Mouse (Mus musculus) monocyte, adult 5-6 weeks (primary cell): ENCODE results near the gene 1700037H04Rik. TPM values are rescaled to one million over a fixed set of nuclear protein-coding genes. Genes with fewer than 3 reads are reported as not detected.

ENCODE experiments used
- ATAC-seq: fragments of 153-309, 156-312 bp; replicated peaks from 2 replicates; pipeline ENCODE4 v1.8.0; 2017; ENCODE audit warnings: mild to moderate bottlenecking; ENCODE audit not compliant: low TSS enrichment, insufficient number of reproducible peaks, severe bottlenecking, poor library complexity, low FRiP score
- total RNA-seq: library from RNA; stranded (forward); fragments of 200-1000, 200-491, 200-594 nt; gene quantifications from 3 replicates; pipeline ENCODE4 v1.2.3, GENCODE M21; 2017

Gene 1700037H04Rik
- total RNA-seq, 1 experiment from 2014 or later = 4.0 TPM

DNA sequence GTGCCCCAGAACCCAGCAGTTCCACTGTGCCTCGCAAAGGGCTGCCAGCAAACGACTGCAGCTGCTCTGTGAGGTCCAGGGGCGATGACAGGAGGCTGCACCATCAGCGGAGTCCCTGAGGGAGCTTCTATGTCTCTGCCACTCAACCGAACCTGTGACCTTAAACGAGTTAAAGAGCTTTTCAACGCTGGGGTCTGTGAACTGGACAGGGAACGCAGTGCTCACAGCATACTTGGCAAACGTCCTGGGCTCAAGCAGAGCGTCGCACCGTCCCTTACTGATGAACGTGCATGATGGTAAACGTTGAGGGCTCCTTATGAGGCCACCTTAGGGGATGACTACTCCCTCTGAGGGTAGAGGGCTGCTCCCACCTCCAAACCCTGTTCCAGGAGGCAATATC is 26.5 kb upstream of the 1700037H04Rik start:
- no peak for ATAC-seq

DNA sequence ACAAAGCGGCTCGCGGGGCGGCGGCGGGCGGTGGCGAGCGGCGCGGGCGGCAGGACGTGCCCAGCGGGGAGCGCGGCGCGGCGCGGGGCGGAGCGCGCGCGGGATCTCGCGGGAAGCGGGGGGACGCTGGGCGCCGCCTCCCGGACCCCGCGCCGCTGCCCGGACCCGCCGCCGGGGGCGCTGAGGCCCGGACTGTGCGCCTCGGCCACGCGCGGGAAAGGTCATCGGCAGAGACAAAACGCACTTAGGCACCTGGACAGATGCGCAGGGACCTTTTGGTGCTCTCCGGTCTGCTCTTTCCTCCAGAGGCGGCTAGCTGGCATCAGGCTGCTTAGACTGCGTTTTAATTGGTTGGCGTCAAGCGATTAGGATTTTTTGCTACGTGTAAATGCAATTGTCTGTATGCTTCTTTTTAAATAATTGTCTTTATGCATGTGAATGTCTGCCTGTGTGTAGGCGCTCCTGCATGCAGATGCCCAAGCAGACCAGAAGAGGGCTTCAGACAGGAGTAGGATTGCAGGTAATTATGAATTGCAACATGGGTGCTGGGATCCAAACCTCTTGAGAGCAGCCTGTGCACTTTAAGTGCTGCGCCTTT is 20.2 kb upstream of the 1700037H04Rik start, which contains the start of gene Cenpb:
Cenpb (minus strand) TSS at position 78 of the 598 bp plus-strand sequence.
- peak; percentile 37; the same call in 1 of the 2 replicates for ATAC-seq

DNA sequence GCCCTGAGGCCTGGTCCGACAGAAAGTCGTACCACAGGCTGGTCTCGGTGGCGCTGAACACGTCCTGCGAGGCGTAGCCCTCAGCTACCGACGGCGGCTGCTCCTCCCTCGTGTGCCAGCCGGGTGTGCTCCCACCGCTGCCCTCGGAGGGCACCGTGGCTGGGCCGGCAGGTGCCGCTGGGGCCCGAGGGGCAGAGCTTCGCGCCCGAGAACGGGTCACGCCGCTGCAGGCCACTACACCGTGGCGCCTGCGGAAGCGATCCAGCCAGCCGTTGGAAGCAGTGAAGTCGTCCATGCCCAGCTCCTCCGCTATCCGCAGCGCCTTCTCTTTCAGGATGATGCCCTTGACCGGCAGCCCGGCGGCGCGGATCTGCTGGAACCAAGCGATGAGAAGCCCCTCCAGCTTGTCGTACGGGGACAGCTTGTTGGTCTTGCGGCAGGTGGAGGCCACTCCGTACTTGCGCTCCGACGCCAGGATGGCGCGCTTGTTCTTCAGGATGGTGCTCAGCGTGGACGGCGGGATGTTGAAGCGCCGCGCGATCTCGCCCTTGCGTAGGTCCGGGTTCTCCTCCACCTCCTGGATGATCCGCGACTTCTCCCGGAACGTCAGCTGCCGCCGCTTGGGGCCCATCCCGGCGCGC is 19.5 kb upstream of the 1700037H04Rik start:
- peak; percentile 36; the same call in 1 of the 2 replicates for ATAC-seq

DNA sequence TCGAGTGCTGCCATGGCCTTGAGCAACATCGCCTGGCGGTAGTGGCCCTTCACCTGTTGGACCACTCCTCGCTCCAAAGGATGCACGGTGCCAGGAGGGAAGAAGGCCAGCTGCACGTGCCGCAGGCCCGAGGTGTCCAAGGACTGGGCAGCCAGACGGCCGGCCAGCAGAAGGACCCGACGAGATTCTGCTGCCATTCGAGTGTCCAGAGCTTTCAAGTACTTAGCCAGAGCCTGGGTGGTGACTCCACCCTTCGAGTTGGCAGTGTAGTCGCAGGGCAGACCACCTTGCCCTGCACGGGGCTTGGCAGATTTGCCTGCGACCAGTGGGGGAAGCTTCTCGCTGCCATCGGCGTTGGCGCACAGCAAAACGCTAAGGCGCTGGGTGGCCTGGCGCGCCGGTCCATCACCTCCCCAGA is 19.0 kb upstream of the 1700037H04Rik start:
- no peak for ATAC-seq

DNA sequence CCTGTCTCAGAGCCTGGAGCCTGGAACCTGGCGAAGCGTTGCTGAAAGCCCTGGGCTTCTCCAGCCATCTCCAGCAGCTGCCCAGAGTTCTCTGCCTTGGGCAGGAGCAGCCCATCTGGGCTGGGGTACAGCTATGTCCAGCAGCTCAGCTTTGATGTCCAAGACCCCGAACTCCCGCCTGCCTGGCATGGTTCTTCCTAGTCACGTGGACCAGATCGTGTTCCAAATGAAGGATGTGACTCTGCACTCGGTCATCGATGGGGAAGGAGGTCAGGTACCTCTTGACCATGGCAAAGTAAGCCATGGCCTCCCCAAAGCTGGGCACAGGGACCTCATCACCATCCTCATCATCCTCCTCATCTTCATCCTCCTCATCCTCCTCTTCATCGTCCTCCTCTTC is 18.1 kb upstream of the 1700037H04Rik start:
- no peak for ATAC-seq

DNA sequence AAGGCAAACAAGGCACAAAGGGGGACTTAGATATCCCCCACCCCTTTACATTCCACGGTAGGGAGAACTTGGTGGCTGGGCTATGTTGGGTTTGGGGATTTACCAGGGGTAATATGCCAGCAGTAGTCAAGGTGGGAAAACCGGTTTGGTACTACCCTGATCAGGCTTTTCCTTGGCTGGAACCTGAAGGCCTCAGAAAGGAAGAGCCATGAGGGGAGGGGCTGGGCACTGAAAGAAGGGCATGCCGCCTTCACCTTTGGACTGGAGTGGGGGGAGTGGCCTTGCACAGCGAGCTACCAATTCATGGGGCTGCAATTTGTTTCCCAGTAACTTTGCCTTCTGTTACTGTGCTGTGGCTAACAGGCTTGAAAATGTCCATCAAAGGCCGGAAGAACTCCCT is 16.6 kb upstream of the 1700037H04Rik start:
- ATAC-seq = no peak

DNA sequence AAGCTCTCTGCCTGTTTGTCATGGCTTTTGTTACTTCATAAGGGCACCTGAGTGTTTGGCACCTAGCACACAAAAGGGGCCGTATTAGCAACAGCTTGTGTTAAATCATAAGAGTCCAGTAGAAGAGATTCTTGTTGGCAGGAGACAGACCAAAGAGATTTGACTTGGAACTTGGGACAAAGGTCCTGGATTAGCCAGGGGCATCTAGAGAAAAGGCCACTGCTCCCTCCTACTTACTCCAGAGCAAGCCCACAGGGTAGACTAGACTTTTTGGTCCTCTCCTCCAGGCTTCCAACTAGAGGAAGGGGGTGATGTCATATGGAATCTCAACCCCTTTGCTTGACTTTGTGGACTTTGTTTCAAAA is 16.0 kb upstream of the 1700037H04Rik start:
- ATAC-seq = no peak

DNA sequence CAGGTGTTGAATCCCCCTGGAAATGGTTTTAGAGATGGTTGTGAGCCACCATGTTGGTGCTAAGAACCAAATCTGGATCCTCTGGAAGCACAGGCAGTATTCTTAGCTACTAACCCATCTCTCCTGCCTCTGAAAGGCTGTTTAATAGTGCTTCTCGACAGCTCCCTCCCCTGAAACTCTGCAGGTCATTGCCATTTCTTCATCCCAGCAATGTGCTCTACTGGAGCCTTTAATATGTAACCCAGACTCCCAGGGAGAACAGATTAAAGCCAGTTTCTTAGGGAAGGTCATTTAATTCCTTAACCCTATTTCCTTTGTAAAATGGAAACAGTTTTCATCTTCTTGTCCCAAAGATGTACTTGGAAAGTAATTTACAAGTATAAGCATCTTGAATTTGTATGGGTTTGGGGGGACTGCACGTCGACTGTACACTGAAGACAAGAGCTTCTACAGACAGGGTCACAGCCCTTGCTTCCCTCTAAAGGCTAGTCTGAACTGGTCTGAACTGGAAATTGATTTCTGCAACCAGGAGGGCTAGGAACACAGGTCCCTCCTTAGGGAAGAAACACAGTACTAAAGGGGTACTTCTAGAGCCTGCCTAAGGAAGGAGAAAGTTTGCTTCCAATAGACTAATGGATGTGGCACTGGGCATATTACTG is 15.5 kb upstream of the 1700037H04Rik start:
- ATAC-seq = no peak

DNA sequence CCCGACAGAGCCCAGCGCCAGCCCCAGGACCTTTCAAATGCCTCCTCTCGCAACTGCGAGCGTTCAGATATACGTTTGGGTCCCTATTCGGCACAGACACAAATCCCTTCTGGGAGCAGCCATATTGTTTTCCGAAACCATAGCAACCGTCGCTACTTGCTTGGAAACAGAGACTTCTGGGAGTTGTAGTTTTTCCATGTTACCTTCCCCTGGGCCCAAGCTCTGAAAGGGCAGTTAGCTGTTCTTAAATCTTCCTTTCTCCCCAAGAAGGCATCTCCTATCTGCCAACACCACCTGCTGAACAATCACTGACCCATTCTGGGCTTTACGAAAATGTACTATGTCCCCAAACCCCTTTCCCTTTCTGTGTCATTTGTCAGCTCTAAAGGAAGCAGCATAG is 14.8 kb upstream of the 1700037H04Rik start:
- peak; percentile 67 for ATAC-seq

DNA sequence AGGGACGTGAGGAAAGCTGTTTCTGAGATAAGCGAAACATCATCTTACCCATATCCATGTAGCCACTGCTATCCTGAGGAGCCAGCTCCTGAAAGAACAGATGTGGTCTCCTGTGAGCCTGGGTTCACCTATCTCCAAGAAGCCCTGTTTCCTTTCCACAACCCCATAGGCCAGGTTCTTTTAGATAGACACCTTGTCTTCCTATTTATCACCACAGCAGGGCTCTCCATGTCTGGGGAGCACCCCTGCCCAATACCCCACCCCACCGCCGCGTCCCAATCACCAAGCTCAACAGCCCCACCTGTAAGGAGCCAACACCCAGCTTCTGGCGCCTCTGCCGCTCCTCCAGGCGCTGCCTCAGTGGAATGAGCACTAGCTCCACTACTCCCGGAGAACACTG is 12.4 kb upstream of the 1700037H04Rik start:
- ATAC-seq = no peak

DNA sequence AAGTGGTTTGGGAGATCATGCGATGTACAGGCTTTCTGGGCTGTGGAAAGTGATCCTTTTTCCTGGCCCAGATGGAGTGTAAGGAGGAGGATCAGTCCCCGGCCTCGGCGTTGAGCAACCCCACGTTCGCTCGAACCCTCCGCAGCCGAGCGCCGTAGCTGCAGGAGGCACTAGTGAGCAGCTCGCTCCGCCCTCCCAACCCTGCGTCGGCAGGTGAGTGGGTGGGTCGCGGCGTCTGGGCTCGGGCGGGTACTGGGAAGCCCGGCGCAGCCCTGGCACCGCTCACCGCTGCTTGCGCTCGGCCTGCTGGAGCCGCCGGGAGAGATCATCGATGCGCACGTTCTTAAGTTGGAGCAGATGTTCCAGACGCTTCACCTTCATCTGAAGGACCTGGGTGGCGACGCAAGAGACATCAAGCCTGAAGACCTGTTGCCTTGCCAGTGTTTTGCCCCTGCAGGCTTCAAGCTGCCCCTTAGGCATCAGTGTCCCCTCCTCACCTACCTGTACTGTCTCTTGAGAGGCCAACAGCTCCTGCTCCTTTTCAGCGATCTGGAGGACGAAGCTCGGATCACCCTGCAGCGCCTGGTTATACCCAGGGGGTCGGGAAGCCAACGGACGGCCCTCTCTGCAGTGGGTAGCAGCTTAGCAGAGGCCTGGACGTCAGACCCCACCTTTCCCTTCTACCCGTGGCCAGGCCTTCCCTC is 11.7 kb upstream of the 1700037H04Rik start:
- ATAC-seq = no peak

DNA sequence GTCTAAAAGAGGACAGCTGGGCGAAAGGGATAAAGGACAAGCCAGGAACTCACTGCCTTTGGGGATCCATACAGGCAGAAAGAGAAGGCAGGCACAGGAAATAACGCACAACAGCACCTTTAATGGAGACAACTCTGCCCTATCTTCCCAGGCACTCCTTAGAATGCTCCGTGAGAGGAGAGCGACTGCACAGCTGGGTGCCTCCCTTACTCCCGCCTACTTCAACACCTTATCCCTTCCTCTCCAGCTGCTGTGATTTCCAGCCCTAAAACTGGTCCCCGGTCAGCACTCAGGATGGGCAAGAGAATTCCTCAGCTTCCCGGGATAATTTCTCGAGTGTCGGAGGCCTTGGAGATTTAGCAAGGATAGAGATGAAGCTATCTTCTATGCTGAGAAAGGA is 11.1 kb upstream of the 1700037H04Rik start:
- no peak for ATAC-seq

DNA sequence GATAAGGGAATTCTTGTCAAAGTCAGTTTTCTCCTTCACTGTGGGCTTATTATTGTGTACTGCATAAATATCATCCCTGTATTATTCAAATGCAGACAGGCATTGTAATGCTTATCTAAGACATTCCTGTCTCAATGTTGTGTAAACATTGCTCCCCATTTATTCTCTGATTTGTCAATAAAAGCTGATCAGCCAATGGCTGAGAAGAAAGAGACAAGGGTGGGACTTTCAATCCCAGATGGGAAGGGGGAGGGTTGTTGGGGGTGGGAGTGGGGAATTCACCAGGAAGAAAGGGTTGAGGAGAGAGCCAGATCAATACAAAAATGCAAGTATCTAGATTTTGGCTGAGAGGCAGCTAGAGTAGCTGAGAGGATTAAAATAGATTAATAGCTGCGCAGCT is 9.0 kb upstream of the 1700037H04Rik start:
- ATAC-seq = no peak

DNA sequence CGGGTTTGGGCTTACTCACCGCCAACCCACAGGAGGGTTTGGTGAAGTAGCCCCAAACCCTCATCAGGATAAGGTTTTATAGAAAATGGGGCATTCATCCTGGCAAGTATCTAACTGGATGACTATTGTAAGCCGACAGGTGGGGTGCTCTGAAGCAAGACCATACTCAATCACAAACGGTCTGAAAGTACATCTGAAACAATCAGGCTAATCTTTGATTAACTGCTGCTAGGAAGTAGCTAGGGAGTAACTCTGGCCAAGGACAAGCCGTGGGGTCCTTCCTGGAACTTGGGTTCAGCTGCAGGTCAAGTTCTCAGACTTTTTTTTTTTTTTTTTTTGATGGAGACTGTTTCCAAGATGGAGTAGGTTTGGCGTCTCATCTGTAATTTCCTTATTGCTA is 8.1 kb upstream of the 1700037H04Rik start:
- ATAC-seq = no peak

DNA sequence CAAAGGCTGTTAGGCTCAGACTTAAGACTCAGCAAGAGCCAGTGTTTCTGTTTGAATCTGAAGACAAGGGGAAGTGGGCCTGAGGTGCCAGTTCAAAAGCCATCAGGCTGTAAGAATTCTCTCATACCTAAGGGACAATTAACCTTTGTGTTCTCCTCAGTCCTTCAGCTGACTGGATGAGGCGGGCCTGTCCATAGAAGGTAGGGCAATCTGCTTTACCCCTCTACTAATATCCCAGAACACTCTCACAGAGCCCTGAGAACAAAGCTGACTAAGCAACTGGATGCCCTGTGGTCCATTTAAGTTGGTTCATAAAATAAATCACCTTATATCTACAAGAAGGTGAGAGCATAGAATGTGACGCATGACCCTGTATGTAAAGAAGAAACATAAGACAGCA is 6.3 kb upstream of the 1700037H04Rik start:
- no peak for ATAC-seq

DNA sequence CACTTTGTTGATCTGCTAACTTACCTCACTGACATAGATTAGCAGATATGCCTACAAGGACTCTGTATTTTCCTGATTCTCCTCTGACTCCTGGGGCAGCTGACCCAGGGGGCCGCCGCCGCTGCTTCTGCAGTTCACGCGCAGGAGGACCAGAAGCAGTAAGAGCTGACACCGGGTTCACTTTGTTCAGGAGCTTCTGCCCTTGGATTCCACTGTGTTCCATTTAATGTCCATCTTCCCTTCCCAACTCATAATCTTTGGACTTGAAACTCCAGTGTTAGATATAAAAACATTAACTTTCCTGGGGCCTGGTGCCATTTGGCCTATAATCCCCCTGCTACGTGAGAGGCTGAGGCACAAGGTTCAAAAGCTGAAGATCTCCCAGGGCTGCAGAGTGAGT is 4.0 kb upstream of the 1700037H04Rik start:
- no peak for ATAC-seq

DNA sequence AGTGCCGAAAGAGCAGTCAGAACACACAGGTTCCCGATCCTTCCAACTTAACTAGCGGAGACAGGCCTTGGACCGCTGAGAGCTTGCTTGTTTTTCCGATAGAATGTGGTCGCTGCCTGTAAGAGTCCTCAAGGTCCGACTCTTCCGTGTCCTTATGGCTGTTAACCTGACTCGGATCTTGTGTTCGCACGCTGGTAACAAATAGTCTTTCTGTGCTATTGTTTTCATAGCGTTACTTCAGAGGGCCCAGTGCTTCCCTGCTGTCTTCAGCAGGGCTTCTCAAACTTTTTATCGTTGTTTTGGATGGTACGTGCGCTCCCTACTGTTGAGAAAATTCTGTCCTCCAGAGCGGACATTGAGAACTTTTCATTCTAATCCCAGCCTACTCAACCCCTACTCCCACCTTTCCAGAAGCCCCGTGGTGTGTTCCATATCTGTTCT is 810 bp upstream of the 1700037H04Rik start:
- ATAC-seq = no peak

DNA sequence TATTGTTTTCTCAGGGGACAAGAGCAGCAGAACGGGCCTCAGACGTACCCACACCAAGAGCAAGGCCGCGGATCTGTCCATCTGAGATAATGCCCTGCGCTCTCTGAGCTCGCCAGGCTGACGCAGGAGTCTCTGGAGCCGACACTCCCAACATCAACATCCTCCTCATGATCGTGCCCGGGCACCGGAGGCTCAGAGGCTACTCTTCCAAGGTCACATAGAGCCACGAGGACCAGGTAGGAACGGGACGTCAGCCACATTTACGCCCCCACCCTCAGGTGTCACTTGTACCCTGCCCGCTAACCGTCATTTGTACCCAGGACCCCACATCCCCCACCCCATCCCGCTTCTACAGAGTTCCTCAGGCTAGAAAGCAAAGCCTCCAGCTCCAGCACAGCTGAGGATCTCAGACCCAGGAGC is 380 bp downstream of the 1700037H04Rik start:
- 0 out of 2 replicates have a peak, but pooled peaks have one; percentile 7 for ATAC-seq

DNA sequence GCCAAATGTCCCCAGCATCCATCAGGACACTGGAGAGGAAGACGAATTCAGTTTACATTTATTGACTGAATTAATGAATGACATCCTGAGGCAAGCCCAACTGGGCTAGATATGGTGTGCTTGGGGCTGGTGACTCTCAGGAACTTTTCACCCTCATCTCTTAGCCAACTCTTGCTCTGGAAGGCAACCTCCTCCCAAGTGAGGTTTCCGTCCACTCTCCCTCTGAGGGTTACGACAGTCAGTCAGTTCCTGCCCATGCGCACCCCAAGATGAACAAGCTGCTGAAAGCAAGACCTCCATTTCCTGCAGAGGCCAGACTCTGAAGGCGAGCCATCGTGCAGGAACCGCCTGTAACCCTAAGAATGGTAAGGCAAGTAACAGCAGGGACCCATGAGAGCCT is 2.9 kb downstream of the 1700037H04Rik start:
- no peak for ATAC-seq
